Mouse (Mus musculus) retina, postnatal 7 days (tissue): Measurements from ENCODE around the gene Fam178b.

Source experiments
- DNase-seq: peaks from one replicate; pipeline ENCODE4 v3.0.0-alpha.2; 2012; ENCODE audit warnings: low read depth, low spot score

Gene Fam178b

GRCm38 (mm10) chr1:36566425-36566824 is 116.6 kb downstream of the Fam178b start:
- no peak for DNase-seq

GRCm38 (mm10) chr1:36564101-36564500 is 118.9 kb downstream of the Fam178b start:
- no peak for DNase-seq

GRCm38 (mm10) chr1:36563632-36564031 is 119.4 kb downstream of the Fam178b start:
- DNase-seq: no peak

GRCm38 (mm10) chr1:36563197-36563596 is 119.8 kb downstream of the Fam178b start:
- no peak for DNase-seq

- no peak for DNase-seq
These were observed 120.6 kb downstream of the Fam178b start for GRCm38 (mm10) chr1:36562388-36562787.

GRCm38 (mm10) chr1:36560903-36561302 is 122.1 kb downstream of the Fam178b start:
- DNase-seq: no peak

GRCm38 (mm10) chr1:36559888-36560287 is 123.1 kb downstream of the Fam178b start:
- DNase-seq: no peak

GRCm38 (mm10) chr1:36559256-36559655 is 123.7 kb downstream of the Fam178b start:
- no peak for DNase-seq

GRCm38 (mm10) chr1:36558031-36558993 is 124.7 kb downstream of the Fam178b start, which contains the start of gene Sema4c:
Gene Sema4c, minus strand, starts transcription at chr1:36558349.
- DNase-seq: peak; percentile 48

- peak; percentile 40 for DNase-seq
These were observed 125.4 kb downstream of the Fam178b start for GRCm38 (mm10) chr1:36557457-36558011.

GRCm38 (mm10) chr1:36556553-36557456 is 126.2 kb downstream of the Fam178b start:
- peak; percentile 83 for DNase-seq

- no peak for DNase-seq
These were observed 127.1 kb downstream of the Fam178b start for GRCm38 (mm10) chr1:36555798-36556395.

- DNase-seq: no peak
These were observed 128.2 kb downstream of the Fam178b start for GRCm38 (mm10) chr1:36554633-36555399.

GRCm38 (mm10) chr1:36552506-36552905 is 130.5 kb downstream of the Fam178b start:
- DNase-seq: no peak

- no peak for DNase-seq
These were observed 131.1 kb downstream of the Fam178b start for GRCm38 (mm10) chr1:36551904-36552303.

- no peak for DNase-seq
These were observed 132.7 kb downstream of the Fam178b start for GRCm38 (mm10) chr1:36550075-36550863.

GRCm38 (mm10) chr1:36549491-36549890 is 133.5 kb downstream of the Fam178b start:
- DNase-seq: no peak

- DNase-seq: no peak
These were observed 134.2 kb downstream of the Fam178b start for GRCm38 (mm10) chr1:36548771-36549170.

GRCm38 (mm10) chr1:36547981-36548598 is 134.9 kb downstream of the Fam178b start:
- DNase-seq: no peak
